Mouse (Mus musculus) small intestine, adult 2 months (tissue): ENCODE measurements around the gene Pclaf.

Experiments used
- CTCF ChIP-seq: fragments of 200-500 bp; IDR thresholded peaks from 2 replicates; pipeline ENCODE4 v1.5.1; 2012; ENCODE audit warnings: low read depth, mild to moderate bottlenecking, control low read depth, inconsistent platforms, low read length, moderate library complexity, mixed read lengths; ENCODE audit not compliant: insufficient replicate concordance, insufficient read length; ENCODE audit errors: extremely low read depth
- POLR2A ChIP-seq: fragments of 200-500 bp; IDR thresholded peaks from 2 replicates; pipeline ENCODE4 v1.6.1; 2012; ENCODE audit warnings: low read depth, mild to moderate bottlenecking, control low read depth, inconsistent platforms, low read length, moderate library complexity

DNA sequence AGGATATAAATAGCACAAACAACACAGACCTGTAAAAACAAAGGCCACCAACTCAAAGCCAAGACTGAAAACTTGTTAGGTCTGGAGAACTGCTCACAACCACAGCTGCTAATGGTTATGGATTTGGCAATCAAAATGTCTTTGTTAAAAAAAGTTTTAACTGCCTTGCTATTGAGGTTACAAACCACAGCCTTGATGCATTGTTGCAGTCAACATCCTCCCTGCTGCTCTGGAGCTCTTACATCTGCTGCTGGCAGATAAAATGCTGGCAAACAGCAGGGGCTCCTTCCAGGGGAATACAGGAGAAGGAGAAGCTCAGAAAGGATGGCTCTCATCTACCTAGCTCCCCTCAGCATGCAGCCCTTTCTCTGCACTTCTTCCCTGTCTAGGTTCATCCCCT, 41.9 kb upstream of the Pclaf start:
- TF ChIP-seq CTCF = no peak
- TF ChIP-seq POLR2A = no peak
